Mouse (Mus musculus) heart, adult 18-20 months (tissue): ENCODE measurements around the gene Itfg2. TPM values are rescaled to one million over a fixed set of nuclear protein-coding genes. Genes with fewer than 3 reads are reported as not detected.
"Not testable (repeated sequence)": the region's sequence is repeated elsewhere in the genome, so short reads cannot be mapped to it uniquely, and the experiment has no call there.

Experiments used
- DNase-seq, 2 experiments: peaks; one replicate each; pipeline ENCODE4 v3.0.0; 2021 to 2022; ENCODE audit warnings: mixed read lengths in 1 of 2
- total RNA-seq, 2 experiments: library from RNA; stranded (reverse); gene quantifications; 2 replicates each; pipeline ENCODE4 v1.2.3; 2021

The Itfg2 gene
- total RNA-seq, 2 experiments from 2014 or later = 17.0 to 22.0 TPM

GRCm38 (mm10) chr6:128383752-128384151, 41.0 kb downstream of the Itfg2 start:
- no peak for DNase-seq

GRCm38 (mm10) chr6:128381254-128381653, 43.5 kb downstream of the Itfg2 start:
- no peak for DNase-seq

- not testable (repeated sequence) for DNase-seq
Measured at GRCm38 (mm10) chr6:128380594-128381167, 44.0 kb downstream of the Itfg2 start.

- no peak for DNase-seq
Measured at GRCm38 (mm10) chr6:128379636-128380035, 45.1 kb downstream of the Itfg2 start.

GRCm38 (mm10) chr6:128376371-128377085, 48.2 kb downstream of the Itfg2 start:
- no peak for DNase-seq

GRCm38 (mm10) chr6:128375192-128375591, 49.5 kb downstream of the Itfg2 start, which contains the start of the genes Tex52 and Gm44596:
Tex52 (plus strand) TSS chr6:128375456.
Gm44596 (plus strand) TSS chr6:128375503.
- DNase-seq = peak; percentile 40 to 71

GRCm38 (mm10) chr6:128370040-128370439, 54.7 kb downstream of the Itfg2 start:
- DNase-seq = no peak

GRCm38 (mm10) chr6:128366466-128366865, 58.3 kb downstream of the Itfg2 start:
- DNase-seq = no peak

GRCm38 (mm10) chr6:128364721-128365120, 60.0 kb downstream of the Itfg2 start:
- no peak for DNase-seq

GRCm38 (mm10) chr6:128363007-128363825, 61.5 kb downstream of the Itfg2 start:
- no peak for DNase-seq

GRCm38 (mm10) chr6:128362381-128363006, 62.2 kb downstream of the Itfg2 start, which contains the start of the genes Rhno1 and Foxm1:
Rhno1 (minus strand) TSS chr6:128362911.
Foxm1 (plus strand) TSS chr6:128362967.
- peak; percentile 89 to 90 for DNase-seq

- DNase-seq = no peak
Measured at GRCm38 (mm10) chr6:128361901-128362300, 62.8 kb downstream of the Itfg2 start.

Other genes starting within 250 kb of the Itfg2 start
- gene Tead4, start 124.1 kb downstream of the Itfg2 start, total RNA-seq = 1 to 10 TPM; 3.1 to 5.0 TPM
- gene Tulp3, start 69.1 kb downstream of the Itfg2 start, total RNA-seq = 1 to 10 TPM; 5.6 to 6.1 TPM
- gene Rhno1, start 62.0 kb downstream of the Itfg2 start, total RNA-seq = 10 to 100 TPM in 1 of 2 experiments, 1 to 10 TPM in 1; 8.8 to 10.6 TPM
- under 1 TPM; 0.52 to 0.98 TPM for gene Foxm1, start 62.0 kb downstream of the Itfg2 start, total RNA-seq
- not detected for gene Tex52, start 49.5 kb downstream of the Itfg2 start, total RNA-seq
- not detected for gene Gm44596, start 49.4 kb downstream of the Itfg2 start, total RNA-seq
- gene Nrip2, start 25.6 kb downstream of the Itfg2 start, total RNA-seq = 1 to 10 TPM; 1.3 TPM
- 100 to 1,000 TPM; 352 to 419 TPM for gene Fkbp4, start 13.7 kb upstream of the Itfg2 start, total RNA-seq
- 1 to 10 TPM; 2.0 to 3.4 TPM for gene Pzp, start 101.8 kb upstream of the Itfg2 start, total RNA-seq
- 1 to 10 TPM in 1 of 2 experiments, not detected in 1; 2.4 TPM for gene A2ml1, start 156.7 kb upstream of the Itfg2 start, total RNA-seq
- gene Klrb1a, start 198.6 kb upstream of the Itfg2 start, total RNA-seq = not detected
- under 1 TPM; 0.40 to 0.98 TPM for gene Clec2h, start 237.5 kb upstream of the Itfg2 start, total RNA-seq